Mouse (Mus musculus): ENCODE data around the gene Cdkal1.

DNA sequence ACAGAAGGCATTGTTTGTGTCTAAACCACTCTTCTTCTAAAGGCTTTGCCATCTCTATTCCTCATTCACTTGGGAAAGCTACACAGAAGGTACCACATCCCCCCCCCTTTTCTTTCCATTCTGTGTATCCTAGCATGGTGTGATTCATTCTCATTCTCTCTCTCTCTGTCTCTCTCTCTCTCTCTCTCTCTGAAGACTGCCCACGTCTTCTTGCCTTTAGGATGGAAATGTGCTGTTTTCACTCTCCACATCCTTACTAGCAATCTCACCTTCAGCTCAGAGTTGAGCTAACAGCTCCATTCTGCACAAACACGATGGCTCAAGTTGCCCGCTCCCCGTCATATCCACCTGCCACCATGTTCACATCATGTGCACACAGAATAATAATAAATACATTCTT, 675.6 kb downstream of the Cdkal1 start:
- TF ChIP-seq CTCF (conservative IDR thresholded peaks at IDR 0.05; ENCODE audit: low read length), result no peak
- TF ChIP-seq POU5F1 (IDR thresholded peaks at IDR 0.05; ENCODE audit: borderline replicate concordance, low read length), result no peak
- no peak for TF ChIP-seq NANOG (IDR thresholded peaks at IDR 0.05; ENCODE audit: borderline replicate concordance, low read length)

Measured in E14TG2a.4 (cell line).